Mouse (Mus musculus) stomach, postnatal 0 days (tissue): ENCODE measurements around the gene Rps6kc1.

ENCODE experiments used
- CTCF ChIP-seq: IDR thresholded peaks from 2 replicates; pipeline ENCODE4 v1.5.1; 2016; ENCODE audit warnings: antibody characterized with exemption, low read depth, mild to moderate bottlenecking, moderate library complexity
- EP300 ChIP-seq: optimal IDR thresholded peaks from 2 replicates; pipeline ENCODE3; 2016; ENCODE audit warnings: antibody characterized with exemption

GRCm38 (mm10) chr1:190910836-190911235 lies 734 bp downstream of the Rps6kc1 start:
- no peak for TF ChIP-seq CTCF
- no peak for TF ChIP-seq EP300
